Mouse (Mus musculus) ES-Bruce4 (cell line): ENCODE results near the gene Slc41a3. TPM values are rescaled to one million over a fixed set of nuclear protein-coding genes. Genes with fewer than 3 reads are reported as not detected.
A peak's percentile ranks its signal among the peaks of the same experiment; 100 is the strongest.
"Not testable (repeated sequence)": the region's sequence is repeated elsewhere in the genome, so short reads cannot be mapped to it uniquely, and the experiment has no call there.

ENCODE experiments used
- H3K27ac ChIP-seq: 2 replicates; pipeline ENCODE4 v1.5.1; 2012; ENCODE audit warnings: low read length, inconsistent platforms; ENCODE audit not compliant: insufficient read depth
- H3K27me3 ChIP-seq: 2 replicates; pipeline ENCODE4 v1.6.1; 2012; ENCODE audit warnings: mild to moderate bottlenecking, low read length, inconsistent platforms; ENCODE audit not compliant: control insufficient read depth, poor library complexity, insufficient read depth, severe bottlenecking
- H3K36me3 ChIP-seq: 2 replicates; pipeline ENCODE4 v1.6.1; 2012; ENCODE audit warnings: inconsistent platforms, mild to moderate bottlenecking, low read length, moderate library complexity; ENCODE audit not compliant: control insufficient read depth, poor library complexity, insufficient read depth, severe bottlenecking
- H3K4me1 ChIP-seq: one replicate; pipeline ENCODE4 v1.8.1; 2011; ENCODE audit warnings: low read length; ENCODE audit not compliant: control insufficient read depth, insufficient read depth
- H3K4me3 ChIP-seq: 2 replicates; pipeline ENCODE4 v1.5.1; 2011; ENCODE audit warnings: low read depth, mild to moderate bottlenecking, low read length
- H3K9ac ChIP-seq: 2 replicates; pipeline ENCODE4 v1.6.1; 2012; ENCODE audit warnings: low read depth, mild to moderate bottlenecking, inconsistent platforms; ENCODE audit not compliant: poor library complexity, severe bottlenecking
- H3K9me3 ChIP-seq: replicated peaks from 2 replicates; pipeline ENCODE4 v1.6.1; 2012; ENCODE audit warnings: mild to moderate bottlenecking, low read length, inconsistent platforms; ENCODE audit not compliant: control insufficient read depth, poor library complexity, insufficient read depth, severe bottlenecking
- CTCF ChIP-seq: IDR thresholded peaks from one replicate; pipeline ENCODE4 v1.8.1; 2011; ENCODE audit warnings: low read depth, low read length
- EP300 ChIP-seq: IDR thresholded peaks from 2 replicates; pipeline ENCODE4 v1.6.1; 2011; ENCODE audit warnings: low read depth, low read length; ENCODE audit not compliant: insufficient read depth
- POLR2A ChIP-seq: IDR thresholded peaks from one replicate; pipeline ENCODE4 v1.8.1; 2011; ENCODE audit warnings: low read length; ENCODE audit not compliant: insufficient read depth
- polyA plus RNA-seq: library from polyadenylated mRNA; stranded (reverse); fragments of >200 nt; gene quantifications from 2 replicates; pipeline ENCODE4 v1.2.4, GENCODE M21; 2011; ENCODE audit warnings: low read depth; ENCODE audit not compliant: missing spikeins, insufficient read depth, insufficient read length

The Slc41a3 gene
- polyA plus RNA-seq, 1 experiment: 1.8 TPM

- Histone ChIP-seq H3K27ac (no peak overlapping the region), H3K36me3 (no peaks in the 10 kb centered on the region), H3K4me3 (no peak overlapping the region), H3K9ac (no peak overlapping the region), H3K27me3 (no peaks in the 10 kb centered on the region), H3K4me1 (peaks cover 8% of the 10 kb centered on the region), H3K9me3 (no peaks in the 10 kb centered on the region)
- no peak for TF ChIP-seq POLR2A
- TF ChIP-seq CTCF: no peak
- TF ChIP-seq EP300: no peak
Measured at GRCm38 (mm10) chr6:90630427-90630826, 25.9 kb downstream of the Slc41a3 start.

GRCm38 (mm10) chr6:90632526-90632925 is 28.0 kb downstream of the Slc41a3 start:
- H3K36me3 ChIP-seq, H3K4me3 ChIP-seq, H3K9ac ChIP-seq, H3K27ac ChIP-seq, H3K9me3 ChIP-seq, H3K27me3 ChIP-seq: not testable (repeated sequence)
- H3K4me1 ChIP-seq: peaks cover 14% of the 10 kb centered on the region
- TF ChIP-seq CTCF: peak; percentile 5

GRCm38 (mm10) chr6:90635081-90635480 is 30.6 kb downstream of the Slc41a3 start:
- no peaks in the 10 kb centered on the region for H3K36me3 ChIP-seq
- H3K4me3 ChIP-seq: no peak overlapping the region
- H3K9ac ChIP-seq: no peak overlapping the region
- H3K27ac ChIP-seq: peak overlapping the region; percentile 50; the same call in 1 of the 2 replicates
- no peaks in the 10 kb centered on the region for H3K27me3 ChIP-seq
- no peaks in the 10 kb centered on the region for H3K9me3 ChIP-seq
- TF ChIP-seq EP300: 0 out of 2 replicates have a peak, but pooled peaks have one; percentile 48
- TF ChIP-seq POLR2A: no peak
- no peak for TF ChIP-seq CTCF
- peaks cover 14% of the 10 kb centered on the region for H3K4me1 ChIP-seq

- no peak overlapping the region for H3K4me3 ChIP-seq
- no peaks in the 10 kb centered on the region for H3K9me3 ChIP-seq
- no peak overlapping the region for H3K9ac ChIP-seq
- peak overlapping the region; percentile 50; the same call in 1 of the 2 replicates for H3K27ac ChIP-seq
- no peaks in the 10 kb centered on the region for H3K36me3 ChIP-seq
- peaks cover 14% of the 10 kb centered on the region for H3K4me1 ChIP-seq
- no peaks in the 10 kb centered on the region for H3K27me3 ChIP-seq
- no peak for TF ChIP-seq POLR2A
- TF ChIP-seq EP300: peak; percentile 15; the same call in 1 of the 2 replicates
Measured at GRCm38 (mm10) chr6:90635611-90636010, 31.1 kb downstream of the Slc41a3 start.

DNA sequence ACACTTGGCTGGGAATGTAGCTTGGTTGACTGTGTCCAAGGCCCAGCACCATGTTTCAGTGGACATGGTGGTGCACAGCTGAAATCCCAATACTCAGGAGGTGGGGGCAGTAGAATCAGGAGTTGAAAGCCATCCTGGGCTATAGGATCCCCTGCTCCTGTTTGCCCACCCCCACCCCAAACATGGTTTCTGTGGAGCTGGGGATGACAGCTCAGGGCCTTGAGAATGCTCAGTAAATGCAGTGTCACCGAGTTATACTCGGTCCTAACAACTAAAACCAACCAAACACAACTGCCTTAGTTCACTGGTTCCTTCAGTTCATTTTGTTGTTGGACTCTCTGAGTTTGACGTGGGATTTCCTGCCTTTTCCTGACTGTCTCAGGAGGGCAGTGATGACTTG is 38.5 kb downstream of the Slc41a3 start:
- no peaks in the 10 kb centered on the region for H3K4me1 ChIP-seq
- H3K36me3 ChIP-seq: no peaks in the 10 kb centered on the region
- no peaks in the 10 kb centered on the region; the same call in 1 of the 2 replicates for H3K9me3 ChIP-seq
- H3K27me3 ChIP-seq: no peaks in the 10 kb centered on the region
- H3K4me3 ChIP-seq: no peak overlapping the region
- TF ChIP-seq EP300 (no peak), POLR2A (no peak), CTCF (no peak)
- H3K9ac ChIP-seq: no peak overlapping the region
- H3K27ac ChIP-seq: no peak overlapping the region

- no peaks in the 10 kb centered on the region for H3K27me3 ChIP-seq
- TF ChIP-seq EP300: no peak
- no peak for TF ChIP-seq CTCF
- TF ChIP-seq POLR2A: no peak
- H3K36me3 ChIP-seq: no peaks in the 10 kb centered on the region
- no peak overlapping the region for H3K27ac ChIP-seq
- no peaks in the 10 kb centered on the region; the same call in 1 of the 2 replicates for H3K9me3 ChIP-seq
- H3K9ac ChIP-seq: no peak overlapping the region
- no peaks in the 10 kb centered on the region for H3K4me1 ChIP-seq
- no peak overlapping the region for H3K4me3 ChIP-seq
Measured at GRCm38 (mm10) chr6:90644965-90645364, 40.4 kb downstream of the Slc41a3 start.
